Mouse (Mus musculus) right cerebral cortex, postnatal 10 days (tissue): Measurements from ENCODE around the gene Pde4a.

Experiments used
- DNase-seq, 2 experiments: peaks; one replicate each; pipeline ENCODE4 v3.0.0; 2021; ENCODE audit warnings: low spot score in 2 of 2

The Pde4a gene

DNA sequence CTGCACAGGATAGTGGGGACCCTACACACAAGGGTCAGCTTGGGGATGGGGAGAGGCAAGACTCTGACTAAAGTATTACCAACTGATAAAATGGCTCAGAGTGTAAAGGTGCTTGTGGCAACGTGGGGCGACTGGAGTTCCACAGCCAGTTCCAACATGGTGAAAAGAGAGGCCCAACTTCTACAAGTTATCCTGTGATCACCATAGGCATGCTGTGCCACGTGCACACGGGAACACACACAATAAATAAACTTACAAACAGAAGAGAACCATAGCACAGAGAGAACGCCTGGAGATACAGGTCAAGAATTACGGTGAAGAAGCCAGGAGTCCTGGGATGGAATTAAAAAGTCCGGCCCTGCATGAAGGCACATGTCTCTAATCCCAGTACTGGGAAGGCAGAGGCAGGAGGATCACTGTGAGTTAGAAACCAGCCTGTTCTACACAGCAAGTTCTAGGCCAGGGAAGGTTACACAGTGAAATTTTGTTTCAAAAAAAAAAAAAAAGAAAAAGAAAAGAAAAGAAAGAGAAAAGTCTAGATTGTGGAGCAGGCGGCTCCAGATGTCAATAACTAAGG lies 16.3 kb upstream of the Pde4a start:
- DNase-seq, result no peak

DNA sequence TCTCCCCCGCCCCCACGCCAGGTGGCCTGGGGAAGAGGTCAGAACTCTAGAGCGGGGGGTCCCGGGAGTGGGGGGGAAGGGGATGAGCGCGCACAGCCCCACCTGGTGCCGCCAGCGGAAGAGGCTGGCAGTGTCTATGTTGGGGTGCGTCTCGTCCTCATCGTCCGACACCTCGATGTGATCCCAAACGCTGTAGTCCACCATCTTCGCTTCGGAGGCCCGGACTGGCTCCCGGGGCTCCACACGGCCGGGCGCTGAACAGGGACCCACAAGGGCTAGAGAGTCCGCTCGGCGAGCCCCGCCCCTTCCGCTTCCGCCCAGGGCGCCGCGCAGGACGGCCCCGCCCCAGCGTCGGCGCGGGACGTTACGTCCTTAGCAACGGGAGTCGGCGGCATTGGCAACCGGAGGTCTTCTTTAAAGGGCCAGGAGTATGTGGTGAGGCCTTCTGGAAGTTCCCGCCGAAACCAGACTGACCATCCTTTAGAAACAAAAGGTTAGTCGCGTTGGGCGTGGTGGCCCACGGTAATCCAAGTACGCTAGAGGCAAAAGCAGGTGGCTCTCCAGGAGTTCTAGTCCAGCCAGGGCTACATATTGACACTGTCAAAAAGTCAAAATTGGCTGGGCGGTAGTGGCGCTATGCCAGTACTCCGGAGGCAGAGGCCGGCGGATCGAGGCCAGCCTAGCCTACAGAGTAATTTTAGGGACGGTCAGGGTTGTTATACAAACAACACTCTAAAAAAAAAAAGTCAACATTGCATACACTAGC lies 15.7 kb upstream of the Pde4a start, which contains the start of gene Cdc37:
TSS of gene Cdc37 (minus strand) at position 329 of the 766 bp plus-strand sequence.
- DNase-seq, result peak; percentile 95 to 96

DNA sequence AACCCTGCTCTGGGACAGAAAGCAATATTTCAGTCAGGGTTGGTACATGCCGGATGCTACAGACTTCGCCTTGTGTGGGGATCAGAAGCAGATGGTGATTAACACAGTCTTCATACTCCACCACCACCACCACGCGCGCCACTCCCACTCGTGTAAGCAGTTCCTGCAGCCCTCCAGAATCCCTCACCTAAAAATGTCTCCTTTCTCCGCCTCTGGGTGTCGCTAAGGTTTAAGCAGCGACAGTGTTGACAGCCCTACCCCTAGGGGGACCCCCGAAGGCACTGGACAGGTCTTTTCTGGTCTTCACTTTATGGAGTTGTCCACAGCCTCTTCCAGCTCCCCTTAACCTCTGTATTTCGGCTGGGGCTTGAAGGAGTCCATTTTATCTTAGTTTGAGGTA lies 12.8 kb upstream of the Pde4a start:
- peak; percentile 81 to 83 for DNase-seq

DNA sequence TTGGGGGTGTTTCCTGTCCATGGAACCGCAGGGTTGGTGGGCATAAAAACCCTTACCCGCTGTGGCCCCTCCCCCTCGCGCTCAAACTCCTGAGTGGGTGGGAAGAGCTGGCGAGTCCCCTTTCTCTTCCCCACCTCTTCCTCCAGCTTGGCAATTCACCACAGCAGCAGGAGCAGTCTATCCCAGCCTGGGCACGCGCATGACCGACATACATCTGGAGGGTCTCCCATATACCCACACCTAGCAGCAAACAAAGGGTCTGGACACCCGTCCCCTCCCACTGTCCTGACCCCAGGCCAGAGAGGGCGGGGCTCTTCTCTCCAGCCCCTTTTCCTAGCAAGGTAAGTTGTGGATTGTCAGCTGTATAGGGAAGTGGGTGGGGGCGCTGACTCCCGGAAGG lies 12.2 kb upstream of the Pde4a start:
- no peak for DNase-seq

DNA sequence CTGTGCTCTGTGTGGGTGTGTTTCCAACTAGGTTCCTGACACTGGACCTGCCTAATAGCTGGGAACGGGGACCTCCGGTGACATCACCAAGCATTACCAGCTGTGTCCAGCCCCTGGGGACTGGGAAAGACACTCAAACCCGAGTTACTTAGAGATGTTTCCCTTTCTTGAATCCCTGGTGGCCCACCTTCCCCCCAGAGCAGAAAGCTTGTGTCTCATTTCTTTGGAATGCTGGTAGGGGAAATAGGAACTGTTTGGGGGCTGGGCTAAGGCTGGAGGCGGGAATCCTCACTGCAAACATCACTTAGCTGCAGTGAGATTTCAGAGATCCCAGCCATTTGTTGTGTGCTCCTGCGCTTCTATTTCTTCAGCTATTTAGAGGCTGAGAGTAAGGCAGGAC lies 11.7 kb upstream of the Pde4a start:
- DNase-seq, result no peak

DNA sequence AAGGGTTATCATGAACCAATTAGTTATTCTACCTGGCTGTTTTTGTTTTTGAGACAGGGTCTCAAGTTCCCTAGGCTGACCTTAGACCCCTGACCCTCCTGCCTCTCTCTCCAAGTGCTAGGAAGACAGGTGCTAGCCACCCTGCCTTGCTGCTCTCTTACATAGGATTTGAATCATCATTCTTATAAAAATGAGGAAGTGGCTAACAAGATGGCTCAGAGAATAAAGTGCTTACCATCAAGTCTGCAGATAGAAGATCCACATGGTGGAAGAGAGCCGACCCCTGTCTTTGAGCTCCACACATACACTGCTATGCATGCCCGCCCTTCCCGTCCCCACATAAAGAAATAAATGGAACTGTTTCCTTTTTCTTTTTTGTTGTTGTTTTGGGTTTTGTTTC lies 10.7 kb upstream of the Pde4a start:
- no peak for DNase-seq

DNA sequence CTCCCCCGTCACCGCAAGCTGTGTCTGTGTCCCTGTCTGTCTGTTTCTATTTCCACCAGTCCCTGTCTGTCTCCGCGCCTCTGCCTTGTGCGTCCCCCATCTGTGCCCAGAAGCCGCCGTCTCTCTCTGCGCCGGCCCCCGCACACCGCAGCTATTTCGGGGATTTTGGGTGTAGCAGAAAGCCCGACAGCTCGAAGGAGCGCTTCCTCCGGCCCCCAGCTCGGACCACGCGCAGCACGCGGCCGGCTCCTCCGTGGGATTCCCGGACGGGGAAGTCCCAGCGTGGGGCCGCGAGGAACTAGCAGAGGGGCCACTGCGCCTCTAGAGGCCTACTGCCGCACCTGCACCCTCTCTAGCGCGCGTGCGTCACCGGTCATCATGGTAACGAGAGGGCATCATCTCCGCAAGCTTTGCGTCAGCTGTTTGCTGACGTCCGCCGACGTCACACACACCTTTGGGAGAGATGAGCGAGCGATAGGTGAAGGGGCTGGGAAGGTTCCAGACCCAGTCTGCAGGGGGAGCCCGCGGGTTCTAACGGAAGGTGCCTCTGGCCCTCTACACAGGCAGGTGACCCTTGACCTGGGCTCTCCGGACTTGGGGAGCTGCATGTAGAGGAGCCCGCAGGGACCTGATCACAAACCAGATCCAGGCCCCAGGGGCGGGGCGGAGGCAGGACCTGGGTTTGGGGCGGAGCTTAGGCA lies 4.2 kb upstream of the Pde4a start:
- peak; percentile 95 for DNase-seq

DNA sequence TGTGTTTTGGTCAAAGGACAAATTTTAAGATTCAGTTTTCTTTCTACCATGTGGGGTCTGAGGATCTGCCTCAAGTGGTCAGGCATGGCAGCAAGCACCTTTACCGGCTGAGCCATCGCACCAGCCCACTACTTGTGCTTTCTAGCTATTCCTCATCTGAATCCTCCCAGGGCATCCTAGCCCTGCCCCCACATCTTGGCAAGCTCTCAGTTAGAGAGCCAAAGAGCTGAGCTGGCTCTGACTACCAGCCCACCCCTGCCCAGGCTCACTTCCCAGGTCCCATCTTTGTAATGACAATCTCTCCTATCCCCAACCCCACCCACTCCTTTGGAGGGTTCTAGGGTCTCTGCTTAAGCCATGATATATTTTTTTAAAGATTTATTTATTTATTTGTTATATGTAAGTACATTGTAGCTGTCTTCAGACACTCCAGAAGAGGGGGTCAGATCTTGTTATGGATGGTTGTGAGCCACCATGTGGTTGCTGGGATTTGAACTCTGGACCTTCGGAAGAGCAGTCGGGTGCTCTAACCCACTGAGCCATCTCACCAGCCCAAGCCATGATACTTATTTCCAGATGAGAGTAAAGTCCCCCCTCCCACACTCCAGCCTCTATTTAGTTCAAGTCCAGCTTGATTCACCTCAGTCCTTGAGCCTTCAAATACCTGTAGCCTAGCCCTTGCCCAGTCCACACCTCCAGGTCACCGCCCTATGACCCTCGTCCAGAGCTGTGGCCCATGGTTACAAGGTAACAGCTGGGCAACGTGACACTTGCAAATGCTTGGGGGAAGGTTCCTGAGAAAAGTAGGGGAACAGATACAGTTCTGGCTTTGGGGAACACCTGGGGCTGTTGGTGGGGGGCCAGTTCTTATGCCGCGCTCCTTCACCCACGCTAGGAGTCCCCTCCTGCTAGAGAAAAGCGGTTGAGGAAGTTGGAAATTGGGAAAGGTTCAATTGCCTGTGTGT lies 2.1 kb upstream of the Pde4a start:
- peak; percentile 67 to 71 for DNase-seq

DNA sequence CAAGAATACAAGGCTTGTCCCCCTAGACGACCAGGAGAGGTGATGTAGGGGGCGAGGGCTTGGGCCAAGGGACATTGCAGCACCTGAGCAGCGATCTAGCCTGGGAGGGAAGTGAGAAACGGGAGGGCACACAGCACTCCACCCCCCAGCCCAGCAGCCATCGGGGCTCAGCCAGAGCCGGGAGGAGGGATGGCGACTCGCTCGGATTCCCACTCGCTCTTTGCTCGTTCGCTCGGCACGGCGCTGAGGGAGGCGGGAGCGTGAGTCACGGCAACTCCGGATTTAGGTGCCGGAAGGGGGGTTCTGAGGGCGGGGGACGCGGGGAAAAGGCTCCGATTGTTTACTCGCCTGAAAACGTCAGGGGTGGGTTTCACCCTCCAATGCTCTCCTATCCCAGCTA lies 1.4 kb upstream of the Pde4a start:
- DNase-seq, result peak; percentile 82 to 83

DNA sequence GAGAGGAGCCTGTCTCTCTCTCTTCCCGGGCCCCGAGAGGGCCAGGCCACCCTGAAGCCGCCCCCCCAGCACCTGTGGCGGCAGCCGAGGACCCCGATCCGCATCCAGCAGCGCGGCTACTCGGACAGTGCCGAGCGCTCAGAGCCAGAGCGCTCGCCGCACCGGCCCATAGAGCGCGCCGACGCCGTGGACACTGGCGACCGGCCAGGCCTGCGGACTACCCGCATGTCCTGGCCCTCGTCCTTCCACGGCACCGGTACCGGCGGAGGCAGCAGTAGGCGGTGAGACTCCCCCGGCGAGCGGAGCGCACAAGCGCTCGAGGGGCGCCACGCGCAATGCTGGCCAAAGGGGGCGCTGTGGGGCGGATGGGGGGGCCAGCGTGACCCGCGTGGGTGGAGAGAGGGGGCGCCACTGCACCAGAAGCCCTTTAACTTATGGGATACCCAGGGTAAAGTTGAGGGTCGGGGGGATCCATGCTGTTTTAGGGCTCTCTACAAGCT lies 488 bp downstream of the Pde4a start:
- peak; percentile 69 to 75 for DNase-seq

DNA sequence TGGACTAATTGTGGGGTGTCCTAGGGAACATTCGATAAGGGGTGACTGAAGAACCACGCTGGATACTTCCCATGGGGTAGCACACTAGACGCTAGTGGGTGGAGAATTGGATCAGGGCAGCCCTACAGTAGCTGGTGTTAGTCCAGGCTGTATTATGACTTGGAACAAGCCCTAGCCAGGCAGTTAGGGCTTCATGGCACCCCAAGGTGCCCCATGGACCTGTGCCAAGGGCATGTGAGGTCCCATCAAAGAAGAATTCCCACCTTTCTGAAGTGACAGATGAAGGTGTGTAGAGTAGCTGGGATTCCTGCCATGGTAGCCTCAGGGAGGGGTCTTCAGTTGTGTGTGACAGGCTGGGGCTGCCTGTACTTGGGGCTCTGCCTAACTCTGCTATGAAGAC lies 1.0 kb downstream of the Pde4a start:
- peak in 1 of 2 experiments; percentile 54 for DNase-seq

DNA sequence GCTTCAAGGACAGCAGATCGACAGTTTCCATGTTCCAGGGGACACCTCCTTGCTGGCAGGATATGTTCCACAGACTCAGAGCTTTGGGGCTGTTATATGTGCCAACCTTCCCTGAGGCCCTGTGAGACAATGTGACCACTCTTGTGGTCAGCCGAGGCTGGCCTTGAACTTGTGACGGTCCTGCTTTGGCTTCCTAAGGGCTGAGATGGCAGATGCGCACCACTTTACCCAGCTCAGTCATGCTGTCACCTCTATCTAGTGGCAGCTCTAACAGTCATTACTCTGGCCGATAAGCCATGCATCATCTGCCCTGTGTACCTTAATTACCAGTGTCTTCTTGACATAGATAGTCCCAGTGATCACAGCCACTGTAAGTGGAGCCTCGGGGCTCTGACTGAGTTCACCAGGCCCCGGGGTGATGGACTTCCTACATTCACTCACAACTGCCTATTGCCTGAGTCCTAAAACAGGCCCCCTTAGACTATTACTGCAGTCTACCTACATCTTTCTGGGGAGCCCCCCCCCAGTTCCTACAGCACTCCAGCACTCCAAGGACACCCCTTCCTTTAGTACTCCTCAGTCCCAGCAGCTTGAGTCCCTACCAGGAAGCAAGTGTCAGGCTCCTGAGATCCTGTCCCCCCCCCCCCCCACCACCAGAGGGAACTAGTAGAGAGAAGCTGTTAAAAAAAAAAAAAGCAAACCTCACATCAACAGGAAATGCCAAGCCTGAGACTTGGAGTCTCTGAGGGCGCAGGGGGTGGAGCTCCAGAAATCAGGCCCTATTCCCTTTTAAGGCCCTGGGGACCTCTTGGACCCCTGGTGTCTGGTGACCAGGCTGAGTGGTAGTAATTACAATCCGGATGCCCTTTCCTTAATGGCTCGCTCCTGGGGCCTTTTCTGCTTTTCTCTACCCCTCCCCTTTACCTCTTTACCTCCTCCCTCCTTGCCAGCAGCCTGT lies 1.9 kb downstream of the Pde4a start:
- no peak for DNase-seq

DNA sequence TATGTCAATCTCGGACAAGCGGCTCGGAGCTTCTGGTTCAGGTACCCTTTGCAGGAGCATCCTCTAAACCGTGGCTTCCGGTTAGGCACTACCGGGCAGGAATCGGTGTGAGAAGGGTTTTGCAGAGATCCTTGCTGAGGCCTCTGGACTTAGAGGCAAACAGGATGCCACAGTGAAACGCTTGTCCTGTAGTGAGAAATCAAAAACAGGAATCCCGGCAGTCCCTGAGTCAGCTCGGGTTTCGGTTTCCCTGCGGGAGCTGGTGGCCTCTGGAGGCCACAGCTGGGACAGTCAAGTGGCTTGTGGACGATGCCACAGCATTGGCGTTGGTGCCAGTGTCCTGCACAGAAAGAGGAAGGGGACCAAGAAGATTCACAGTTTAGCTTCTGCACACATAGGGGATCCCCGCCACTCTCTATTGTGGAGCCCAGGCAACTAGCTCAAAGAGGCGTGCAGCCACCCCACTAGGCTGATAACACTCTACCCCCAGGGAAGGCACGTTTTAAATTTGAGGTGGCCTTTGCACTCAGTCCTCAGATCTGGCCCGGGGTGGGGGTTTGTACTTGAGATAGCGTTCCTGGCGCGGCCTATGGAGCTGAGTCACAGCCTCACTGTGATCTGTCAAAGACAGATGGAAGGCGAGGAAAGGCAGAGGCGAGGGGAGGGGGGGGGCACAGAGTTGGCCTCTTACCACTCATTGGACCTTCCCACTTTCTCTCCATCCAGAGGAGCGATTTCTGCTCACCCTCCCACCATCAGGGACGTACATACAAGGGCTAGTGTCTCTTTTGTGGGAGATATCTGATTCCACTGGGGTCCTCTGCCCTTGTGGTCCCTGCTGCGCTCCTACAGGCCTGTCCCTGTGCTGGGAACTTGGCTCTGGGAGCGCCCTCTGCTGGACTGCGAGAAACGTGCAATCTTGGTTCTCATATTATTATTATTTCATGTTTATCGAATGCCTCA lies 2.9 kb downstream of the Pde4a start:
- peak; percentile 66 to 72 for DNase-seq

DNA sequence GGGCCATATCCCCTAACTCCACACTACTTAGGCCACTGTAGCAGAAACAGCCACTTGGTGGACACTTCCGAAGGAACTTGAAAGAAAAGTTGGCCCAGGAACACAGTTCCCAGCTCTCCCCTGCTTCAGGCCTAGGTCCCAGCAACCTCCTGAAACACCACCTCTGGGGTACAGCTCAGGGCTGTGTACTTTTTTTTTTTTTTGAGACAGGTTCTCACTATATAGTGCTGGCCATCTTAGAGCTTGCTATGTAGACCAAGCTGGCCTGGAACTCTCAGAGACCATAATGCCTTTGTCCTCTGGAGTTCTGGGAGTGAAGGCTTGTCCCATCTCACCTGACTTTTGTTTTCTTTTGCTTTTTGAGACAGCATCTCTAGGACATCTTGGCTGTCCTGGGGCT lies 3.6 kb downstream of the Pde4a start:
- DNase-seq, result no peak

DNA sequence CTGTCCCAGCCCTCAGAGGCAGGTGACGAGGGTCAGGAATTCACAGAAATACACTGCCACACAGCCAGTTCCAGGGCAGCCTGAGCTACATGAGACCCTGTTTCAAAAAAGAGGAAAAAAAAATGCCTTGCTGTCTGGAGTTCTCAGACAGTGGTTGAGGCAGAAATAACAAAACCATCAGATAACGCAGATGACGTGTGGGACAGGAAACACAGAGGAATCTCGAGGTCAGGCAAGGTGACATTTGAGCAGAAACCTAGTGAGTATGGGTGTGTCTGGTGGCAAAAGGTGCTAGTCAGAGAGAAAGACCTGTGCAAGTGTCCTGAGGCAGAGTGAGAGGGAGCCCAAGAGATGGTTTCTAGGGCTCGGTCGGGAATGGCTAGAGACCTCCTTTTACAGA lies 6.8 kb downstream of the Pde4a start:
- no peak for DNase-seq

DNA sequence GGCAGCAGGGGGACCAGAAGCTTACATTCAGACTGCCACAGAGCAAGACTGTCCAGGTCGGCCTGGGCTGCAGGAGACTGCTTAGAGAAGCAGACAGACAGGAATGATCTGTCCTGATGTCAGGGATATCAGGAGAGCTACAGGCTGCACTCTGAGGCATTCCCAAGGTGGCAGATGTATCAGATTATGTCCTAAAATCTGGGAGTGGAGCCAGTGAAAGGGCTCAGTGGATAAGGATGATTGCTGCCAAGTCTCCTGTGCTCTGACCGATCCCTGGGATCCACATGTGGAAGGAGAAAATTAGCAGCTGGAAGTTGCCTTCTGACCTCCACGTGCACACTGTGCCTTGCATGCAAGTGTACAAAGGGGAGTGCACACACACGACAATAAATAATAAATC lies 14.9 kb downstream of the Pde4a start:
- DNase-seq, result no peak

DNA sequence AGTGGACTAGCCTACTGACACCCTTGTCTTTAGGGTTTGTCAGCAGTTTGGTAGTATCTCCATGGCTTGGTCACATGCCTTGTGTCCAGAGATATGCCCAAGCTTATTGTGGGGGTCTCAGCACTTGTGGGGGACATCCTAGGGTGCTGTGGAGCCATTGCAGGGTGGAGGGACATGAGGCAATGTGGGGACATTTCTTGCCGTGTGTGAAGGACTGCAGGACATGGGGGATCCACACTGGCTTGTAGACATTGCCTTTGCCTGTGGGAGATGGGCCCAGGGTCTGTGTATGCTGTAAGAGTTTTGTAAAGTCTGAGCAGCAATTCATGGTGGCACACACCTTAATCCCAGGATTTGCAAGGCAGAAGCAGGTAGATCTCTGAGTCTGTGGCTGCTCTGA lies 15.3 kb downstream of the Pde4a start:
- DNase-seq, result no peak

DNA sequence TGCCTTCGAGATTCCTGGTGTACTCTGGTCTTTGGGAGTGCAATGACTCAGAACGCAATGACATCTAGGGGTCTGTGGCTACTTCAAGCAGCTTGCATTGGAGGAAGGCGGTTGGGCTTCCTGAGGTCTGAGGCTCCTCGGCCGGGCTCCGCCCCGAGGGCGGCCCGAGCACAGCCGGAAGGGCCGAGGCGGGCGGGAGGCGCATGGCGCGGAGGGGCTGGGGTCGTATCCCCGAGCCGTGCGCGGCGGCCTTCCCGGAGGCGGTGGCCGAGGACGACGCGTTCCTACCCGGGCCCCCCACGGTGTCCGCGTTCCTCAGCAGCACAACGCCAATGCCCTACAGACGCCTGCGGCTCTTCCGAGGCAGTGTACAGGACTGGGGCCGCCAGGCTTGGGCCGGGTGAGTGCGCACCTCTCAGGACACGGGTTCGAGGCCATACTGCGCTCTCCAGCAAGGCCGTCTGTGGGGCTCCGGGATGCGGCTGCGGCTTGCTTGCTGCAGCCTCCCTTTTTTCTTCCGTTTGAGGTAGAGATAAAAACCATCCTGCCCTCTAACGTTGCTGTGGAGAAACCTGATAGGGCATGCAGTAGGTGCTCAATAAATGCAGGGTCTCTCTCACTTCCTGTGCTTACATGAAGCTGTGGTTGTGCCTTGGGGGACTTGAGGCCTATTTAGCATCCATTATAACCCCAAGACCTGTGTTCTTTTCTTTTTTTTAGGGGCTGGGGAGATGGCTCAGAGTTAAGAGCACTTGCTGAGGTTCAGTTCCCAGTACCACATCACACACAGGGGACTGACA lies 16.1 kb downstream of the Pde4a start:
- no peak for DNase-seq
